Mouse (Mus musculus): ENCODE measurements around the gene Tdrd6.

Gene Tdrd6

DNA sequence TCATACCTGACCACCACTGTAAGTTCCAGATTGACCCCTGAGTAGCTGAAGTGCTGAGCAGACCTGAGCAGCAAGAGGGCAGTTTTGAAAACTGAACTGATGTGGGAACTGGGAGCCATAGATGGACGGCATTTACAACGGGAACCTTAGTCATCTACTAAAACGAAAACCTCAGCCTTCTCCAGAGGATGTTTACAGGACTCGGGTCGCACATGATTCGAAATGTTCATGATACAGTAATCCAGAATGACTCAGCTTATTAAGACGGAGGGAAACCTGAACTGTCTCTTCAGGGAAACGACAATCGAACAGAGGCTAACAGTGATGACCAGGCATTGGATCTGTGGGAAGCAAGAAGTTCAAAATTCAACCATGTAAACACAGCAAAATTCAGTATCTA, 10.9 kb downstream of the Tdrd6 start:
- intact Hi-C loops (cut with DNase I), result no loop called here

DNA sequence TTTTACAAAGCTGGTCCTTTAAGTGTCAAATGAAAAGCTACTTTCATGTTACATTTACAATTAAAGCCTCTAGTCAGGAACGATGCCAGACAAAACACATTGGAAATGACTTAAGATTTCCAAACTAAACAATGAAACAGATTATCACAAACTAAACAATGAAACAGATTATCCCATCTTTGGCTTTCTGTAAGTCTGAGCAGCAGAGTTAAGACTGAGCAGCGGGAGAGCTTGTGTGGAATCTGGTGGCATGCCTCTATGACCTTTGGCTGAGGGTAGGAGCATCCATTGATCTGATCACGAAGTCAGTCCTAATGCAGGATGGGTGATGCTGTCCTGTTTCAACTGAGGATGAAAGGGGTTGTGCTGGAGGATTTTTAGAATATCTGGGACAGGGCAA, 17.9 kb downstream of the Tdrd6 start:
- intact Hi-C loops (cut with DNase I), result loop anchor here (5.0 kb wide), 1 partner anchor 345 kb away; no protein-coding TSS in a partner anchor

GRCm38 (mm10) chr17:43611586-43611985, 18.5 kb downstream of the Tdrd6 start:
- intact Hi-C loops (cut with DNase I), result loop anchor here (5.0 kb wide), 1 partner anchor 344 kb away; no protein-coding TSS in a partner anchor

- intact Hi-C loops (cut with DNase I), result loop anchor here (1.0 kb wide), 1 partner anchor 88 kb away; no protein-coding TSS in a partner anchor
Observed at GRCm38 (mm10) chr17:43606704-43607103, 23.4 kb downstream of the Tdrd6 start.

DNA sequence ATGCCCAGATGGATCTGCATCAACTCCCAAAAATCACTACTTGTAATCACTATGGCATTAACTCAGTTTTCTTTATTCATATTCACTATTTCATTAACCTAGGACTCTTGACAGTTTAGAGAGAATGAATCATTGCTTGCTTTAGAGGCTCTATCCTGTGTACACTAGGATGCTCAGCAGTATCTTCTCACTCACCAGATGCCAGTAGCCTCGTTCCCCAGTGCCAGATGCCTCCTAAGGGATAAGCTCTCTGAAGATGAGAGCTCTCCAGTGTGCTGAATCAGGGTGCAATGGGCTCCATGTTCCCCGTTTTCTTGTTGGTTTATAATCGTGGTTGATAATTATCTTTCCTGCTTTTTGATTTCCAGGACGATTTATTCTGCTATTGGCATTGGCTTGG, 31.4 kb downstream of the Tdrd6 start:
- intact Hi-C loops (cut with DNase I), result no loop called here

- intact Hi-C loops (cut with DNase I), result no loop called here
Observed at GRCm38 (mm10) chr17:43597742-43598141, 32.4 kb downstream of the Tdrd6 start.

- intact Hi-C loops (cut with DNase I), result no loop called here
Observed at GRCm38 (mm10) chr17:43592296-43593291, 37.5 kb downstream of the Tdrd6 start.

DNA sequence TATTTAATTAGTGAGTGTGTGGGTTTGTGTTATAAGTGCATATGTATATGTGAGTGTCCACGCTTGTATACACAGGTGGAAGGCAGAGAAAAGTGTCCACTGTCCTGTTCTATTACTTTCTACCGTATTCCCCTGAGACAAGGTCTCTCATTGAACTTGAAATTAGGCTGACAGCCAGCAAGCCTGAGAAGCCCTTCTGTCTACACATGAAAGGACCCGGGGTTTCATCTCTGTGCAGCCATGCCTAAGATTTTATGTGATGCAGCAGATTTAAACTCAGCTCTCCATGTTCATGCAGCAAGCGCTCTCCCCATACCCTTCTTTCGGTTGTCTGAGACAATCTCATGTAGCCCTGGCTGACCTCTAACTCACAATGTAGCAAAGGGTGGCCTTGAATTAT, 39.6 kb downstream of the Tdrd6 start:
- intact Hi-C loops (cut with DNase I), result no loop called here

GRCm38 (mm10) chr17:43589750-43590149, 40.3 kb downstream of the Tdrd6 start:
- intact Hi-C loops (cut with DNase I), result no loop called here

GRCm38 (mm10) chr17:43587278-43587677, 42.8 kb downstream of the Tdrd6 start:
- intact Hi-C loops (cut with DNase I), result no loop called here

- intact Hi-C loops (cut with DNase I), result no loop called here
Observed at GRCm38 (mm10) chr17:43584771-43585170, 45.3 kb downstream of the Tdrd6 start.

- intact Hi-C loops (cut with DNase I), result no loop called here
Observed at GRCm38 (mm10) chr17:43581012-43581467, 49.1 kb downstream of the Tdrd6 start.

DNA sequence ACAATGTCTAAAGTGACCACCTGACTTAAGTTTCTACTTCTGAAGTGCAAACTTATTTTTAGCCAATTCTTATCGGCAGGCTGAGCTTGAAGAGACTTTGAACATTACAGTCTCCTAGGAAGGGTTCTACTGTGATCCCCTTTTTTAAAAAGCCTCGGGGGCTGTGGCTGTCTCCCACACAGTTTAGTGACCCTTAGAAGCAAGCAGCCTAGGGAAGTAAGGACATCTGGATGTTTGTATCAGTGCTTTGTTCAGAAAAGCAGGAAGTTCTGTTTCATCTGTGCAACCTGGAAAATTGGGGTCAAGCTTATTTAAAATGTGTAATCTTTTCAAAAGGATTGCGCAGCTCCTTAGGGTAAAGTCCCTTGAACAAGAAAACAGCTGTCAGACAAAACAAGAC, 49.6 kb downstream of the Tdrd6 start:
- intact Hi-C loops (cut with DNase I), result no loop called here

GRCm38 (mm10) chr17:43573624-43574073, 56.5 kb downstream of the Tdrd6 start:
- intact Hi-C loops (cut with DNase I), result no loop called here

DNA sequence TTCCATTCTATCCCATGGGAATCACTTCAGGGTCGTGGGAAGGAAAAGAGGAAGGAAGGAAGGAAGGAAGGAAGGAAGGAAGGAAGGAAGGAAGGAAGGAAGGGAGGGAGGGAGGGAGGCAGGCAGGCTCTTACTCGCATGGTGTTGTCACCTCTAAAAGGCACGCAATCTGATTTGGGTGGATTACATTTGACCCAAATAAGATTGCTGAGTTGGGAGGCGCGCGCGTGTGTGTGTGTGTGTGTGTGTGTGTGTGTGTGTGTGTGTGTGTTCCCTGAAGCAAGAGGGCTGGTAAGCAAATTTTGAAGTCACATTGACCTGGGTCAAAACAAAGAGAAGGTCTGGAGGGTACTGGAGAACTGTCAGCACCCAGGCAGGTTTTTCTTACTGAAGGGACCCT, 60.8 kb downstream of the Tdrd6 start:
- intact Hi-C loops (cut with DNase I), result no loop called here

GRCm38 (mm10) chr17:43567992-43568888, 61.9 kb downstream of the Tdrd6 start, which contains the start of gene Pla2g7:
Pla2g7 (plus strand) TSS chr17:43568098.
- intact Hi-C loops (cut with DNase I), result no loop called here

GRCm38 (mm10) chr17:43567593-43567991, 62.5 kb downstream of the Tdrd6 start:
- intact Hi-C loops (cut with DNase I), result no loop called here
